Comparison of ENCODE assay signal across 18 mouse cellular contexts in genomic region chr6:122303526-122303925, GRCm38 (mm10). TPM values are rescaled to one million over a fixed set of nuclear protein-coding genes. Genes with fewer than 3 reads are reported as not detected.
DNase-seq lines count a peak whose midpoint lies in the region; ATAC-seq and TF ChIP-seq lines count a peak whose summit lies in the region.
"Had no signal": no experiment of that assay in that cellular context is flagged by ENCODE, and none has a peak within 500 bp of the region (broad histone marks: within the 10 kb centered on the region; RNA-seq: fewer than 3 reads in every experiment).

No protein-coding gene starts in this region.

- H3K9ac ChIP-seq in heart, embryonic 14.5 days (ENCODE audit: low read length): no peak overlapping the region
- peak overlapping the region; percentile 12; the same call in 1 of the 2 replicates for H3K9ac ChIP-seq in ES-E14 (ENCODE audit: insufficient read depth, low read depth, low read length, poor library complexity, severe bottlenecking)
- H3K9ac ChIP-seq: forebrain, embryonic 12.5 days; hindbrain, embryonic 14.5 days; intestine, embryonic 15.5 days; liver, embryonic 13.5 days; lung, embryonic 14.5 days; midbrain, embryonic 15.5 days; stomach, embryonic 15.5 days had no signal

- no peak overlapping the region for H3K4me3 ChIP-seq in heart, embryonic 14.5 days (ENCODE audit: control insufficient read depth in 1 of 2, insufficient read depth in 1 of 2, low read depth in 1 of 2, low read length in 2 of 2)
- H3K4me3 ChIP-seq in ES-E14 (ENCODE audit: insufficient read depth in 1 of 2, low read depth in 1 of 2, low read length in 2 of 2, poor library complexity in 1 of 2, severe bottlenecking in 1 of 2): no peak overlapping the region
- no peak overlapping the region for H3K4me3 ChIP-seq in left cerebral cortex, adult 2 months
- H3K4me3 ChIP-seq: forebrain, embryonic 12.5 days; gastrocnemius, adult 2 months; intestine, embryonic 15.5 days; liver, embryonic 13.5 days; midbrain, embryonic 15.5 days; stomach, embryonic 15.5 days had no signal

- H3K27me3 ChIP-seq in heart, embryonic 14.5 days (ENCODE audit: control insufficient read depth, insufficient read depth, low read length): no peaks in the 10 kb centered on the region
- H3K27me3 ChIP-seq: forebrain, embryonic 12.5 days; intestine, embryonic 15.5 days; liver, embryonic 13.5 days; midbrain, embryonic 15.5 days; stomach, embryonic 15.5 days had no signal

- peaks cover 0 to 3% of the 10 kb centered on the region in 2 experiments; a peak in 1 of 4 replicates for H3K4me1 ChIP-seq in heart, embryonic 14.5 days (ENCODE audit: control insufficient read depth in 2 of 2, insufficient read depth in 2 of 2, low read length in 2 of 2)
- no peaks in the 10 kb centered on the region for H3K4me1 ChIP-seq in ES-E14 (ENCODE audit: control insufficient read depth in 2 of 2, insufficient read depth in 2 of 2, low read length in 2 of 2, poor library complexity in 1 of 2)
- H3K4me1 ChIP-seq: forebrain, embryonic 12.5 days; intestine, embryonic 15.5 days; midbrain, embryonic 15.5 days; stomach, embryonic 15.5 days had no signal

- H3K36me3 ChIP-seq in heart, embryonic 14.5 days (ENCODE audit: control insufficient read depth, insufficient read depth, low read length): no peaks in the 10 kb centered on the region
- no peaks in the 10 kb centered on the region for H3K36me3 ChIP-seq in ES-E14 (ENCODE audit: control insufficient read depth, insufficient read depth, low read length, poor library complexity, severe bottlenecking)
- H3K36me3 ChIP-seq: forebrain, embryonic 12.5 days; intestine, embryonic 15.5 days; liver, embryonic 13.5 days; midbrain, embryonic 15.5 days; stomach, embryonic 15.5 days had no signal

- in situ Hi-C loops in ES-E14 (cut with MboI; ENCODE audit: low sequenced_read_pairs in 2 of 2, unreplicated experiment in 2 of 2): no loop called here

- WGBS in heart, embryonic 14.5 days: 32% methylated on average over 9 of the region's 9 CpGs

- H3K4me2 ChIP-seq in heart, embryonic 14.5 days (ENCODE audit: low read length): peak overlapping the region; percentile 45
- H3K4me2 ChIP-seq: forebrain, embryonic 12.5 days; hindbrain, embryonic 14.5 days; intestine, embryonic 15.5 days; liver, embryonic 13.5 days; lung, embryonic 14.5 days; midbrain, embryonic 15.5 days; stomach, embryonic 15.5 days had no signal

- peak; percentile 26 for DNase-seq in adrenal gland, adult 2 months
- no peak for DNase-seq in adrenal gland, postnatal 4 days (ENCODE audit: low spot score in 2 of 2)
- no peak for DNase-seq in heart, postnatal 25 days (ENCODE audit: low spot score)
- DNase-seq in ES-E14 (ENCODE audit: low read depth, low spot score): no peak
- DNase-seq in induced T-regulatory cell, adult 2 months (ENCODE audit: low read depth): peak; percentile 78
- no peak for DNase-seq in left cerebral cortex, adult 2 months (ENCODE audit: extremely low spot score in 1 of 2, low spot score in 2 of 2)
- no peak for DNase-seq in right cerebral cortex, postnatal 14 days

- no peak overlapping the region for H3K27ac ChIP-seq in heart, embryonic 14.5 days (replicated peaks in 1 of 2; ENCODE audit: control insufficient read depth in 1 of 2, insufficient read depth in 1 of 2, low read depth in 2 of 2, low read length in 2 of 2)
- H3K27ac ChIP-seq in ES-E14 (ENCODE audit: insufficient read depth, low read depth, low read length, poor library complexity, severe bottlenecking): no peak overlapping the region
- H3K27ac ChIP-seq in left cerebral cortex, adult 2 months: no peak overlapping the region
- H3K27ac ChIP-seq: forebrain, embryonic 12.5 days; gastrocnemius, adult 2 months; hindbrain, embryonic 14.5 days; intestine, embryonic 15.5 days; liver, embryonic 13.5 days; midbrain, embryonic 15.5 days; stomach, embryonic 15.5 days had no signal

- no peaks in the 10 kb centered on the region for H3K9me3 ChIP-seq in heart, embryonic 14.5 days (ENCODE audit: control insufficient read depth, low read length)
- no peaks in the 10 kb centered on the region for H3K9me3 ChIP-seq in ES-E14 (ENCODE audit: control insufficient read depth, insufficient read depth, low read depth, low read length)
- H3K9me3 ChIP-seq: forebrain, embryonic 12.5 days; intestine, embryonic 15.5 days; liver, embryonic 13.5 days; midbrain, embryonic 15.5 days; stomach, embryonic 15.5 days had no signal

- intact Hi-C loops in heart, postnatal 25 days (cut with DNase I): loop anchor here (5.0 kb wide), 1 partner anchor 506 kb away; no protein-coding TSS in a partner anchor
- intact Hi-C loops in left cerebral cortex, adult 2 months (cut with DNase I): loop anchor here (2.0 to 10.0 kb wide), 3 partner anchors 199 to 1029 kb away; no protein-coding TSS in a partner anchor

- ATAC-seq in heart, embryonic 14.5 days (ENCODE audit: insufficient number of reproducible peaks, insufficient read depth, low FRiP score, low read depth): no peak
- ATAC-seq: intestine, embryonic 15.5 days; midbrain, embryonic 15.5 days had no signal

- TF ChIP-seq CTCF in left cerebral cortex, adult 2 months (IDR thresholded peaks at IDR 0.05): no peak

TF ChIP-seq in ES-E14, 5 proteins besides CTCF, POLR2A, EP300 and RAD21:
- TF ChIP-seq ZNF384 (IDR thresholded peaks at IDR 0.05; ENCODE audit: low read depth, low read length) (no peak), ZC3H11A (IDR thresholded peaks at IDR 0.05; ENCODE audit: borderline replicate concordance, low read depth, low read length) (no peak), CHD2 (IDR thresholded peaks at IDR 0.05; ENCODE audit: low read depth, low read length) (no peak), HCFC1 (IDR thresholded peaks at IDR 0.05; ENCODE audit: borderline replicate concordance, insufficient read depth, low read length) (no peak), MAFK (IDR thresholded peaks at IDR 0.05; ENCODE audit: insufficient read depth, low read depth, low read length) (no peak)
TF ChIP-seq in ES-E14: peak in this region for 0.

RNA-seq across cellular contexts. Expression of gene M6pr, which starts 5.0 kb away (rescaled TPM):
- 100 to 1,000 TPM; 159 to 173 TPM for total RNA-seq in adrenal gland, adult 2 months (2021)
- 31.4 and 41.9 TPM in 2 replicates for polyA plus RNA-seq in adrenal gland, adult 2 months (2012; rRNA removed)
- 100 to 1,000 TPM; 138 to 140 TPM for total RNA-seq in adrenal gland, postnatal 4 days (2021)
- polyA plus RNA-seq in heart, embryonic 14.5 days (2014; fragmentation: Nextera tagmentation; extraction: Ambion mirVana): 76.2 and 77.2 TPM in 2 replicates
- total RNA-seq in heart, postnatal 25 days (2021): 10 to 100 TPM; 36.4 to 41.4 TPM
- total RNA-seq in ES-E14 (2012; rRNA removed): 297 and 332 TPM in 2 replicates
- total RNA-seq in left cerebral cortex, adult 2 months (2021): 10 to 100 TPM; 69.5 TPM

RNA-seq across cellular contexts. Expression of gene Klrg1, which starts 20.8 kb away (rescaled TPM):
- under 1 TPM in 1 of 2 experiments, not detected in 1; 0.28 TPM for total RNA-seq in adrenal gland, adult 2 months (2021)
- not detected in 2 replicates for polyA plus RNA-seq in adrenal gland, adult 2 months (2012; rRNA removed)
- total RNA-seq in adrenal gland, postnatal 4 days (2021): not detected
- not detected in 2 replicates for polyA plus RNA-seq in heart, embryonic 14.5 days (2014; fragmentation: Nextera tagmentation; extraction: Ambion mirVana)
- not detected for total RNA-seq in heart, postnatal 25 days (2021)
- total RNA-seq in ES-E14 (2012; rRNA removed): not detected in 2 replicates
- total RNA-seq in left cerebral cortex, adult 2 months (2021): not detected
- total RNA-seq: gastrocnemius, adult 2 months; granulocyte monocyte progenitor cell, adult 5-6 weeks; megakaryocyte-erythroid progenitor cell, adult 5-6 weeks had no signal
- polyA plus RNA-seq: intestine, embryonic 15.5 days; liver, embryonic 13.5 days; lung, embryonic 14.5 days; stomach, embryonic 15.5 days had no signal

RNA-seq across cellular contexts. Expression of gene Phc1, which starts 36.8 kb away (rescaled TPM):
- total RNA-seq in adrenal gland, adult 2 months (2021): 10 to 100 TPM; 24.8 to 33.6 TPM
- polyA plus RNA-seq in adrenal gland, adult 2 months (2012; rRNA removed): 39.9 and 62.2 TPM in 2 replicates
- total RNA-seq in adrenal gland, postnatal 4 days (2021): 10 to 100 TPM; 41.8 to 43.9 TPM
- 11.6 and 13.2 TPM in 2 replicates for polyA plus RNA-seq in heart, embryonic 14.5 days (2014; fragmentation: Nextera tagmentation; extraction: Ambion mirVana)
- 10 to 100 TPM; 17.1 to 18.7 TPM for total RNA-seq in heart, postnatal 25 days (2021)
- 169 and 238 TPM in 2 replicates for total RNA-seq in ES-E14 (2012; rRNA removed)
- 10 to 100 TPM; 57.9 to 64.0 TPM for total RNA-seq in left cerebral cortex, adult 2 months (2021)

Comparison
In these comparisons a context has a peak if more than half of its experiments do, and no peak if none do; other contexts are left out.
1. DNase-seq: peak in adrenal gland, adult 2 months (single experiment) and induced T-regulatory cell, adult 2 months (single experiment); none in adrenal gland, postnatal 4 days (0 of 2), heart, postnatal 25 days (single experiment), ES-E14 (single experiment), left cerebral cortex, adult 2 months (0 of 2) and right cerebral cortex, postnatal 14 days (single experiment).